Mouse (Mus musculus): ENCODE measurements around the gene Nup214.
"Not testable (repeated sequence)": the region's sequence is repeated elsewhere in the genome, so short reads cannot be mapped to it uniquely, and the experiment has no call there.

The Nup214 gene

DNA sequence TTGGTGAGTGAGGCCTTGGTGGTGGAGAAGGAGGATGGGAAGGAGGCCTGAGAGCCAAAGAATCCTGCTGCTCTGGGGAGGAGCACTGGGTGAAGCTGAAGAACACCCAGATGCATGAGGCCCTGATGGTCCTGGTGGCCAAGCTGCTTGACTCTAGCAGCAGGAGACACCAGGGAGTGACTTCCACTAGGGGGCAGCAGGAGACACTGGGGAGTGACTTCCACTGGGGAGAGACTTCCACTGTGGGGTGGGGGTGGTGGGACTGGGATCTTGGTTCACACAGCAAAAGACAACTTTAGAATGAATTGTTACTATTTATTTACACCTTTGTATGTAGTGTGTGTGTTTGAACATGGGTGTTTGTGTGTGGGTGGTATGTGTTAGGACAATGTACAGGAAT lies 9.1 kb upstream of the Nup214 start:
- DNase-seq: no peak

DNA sequence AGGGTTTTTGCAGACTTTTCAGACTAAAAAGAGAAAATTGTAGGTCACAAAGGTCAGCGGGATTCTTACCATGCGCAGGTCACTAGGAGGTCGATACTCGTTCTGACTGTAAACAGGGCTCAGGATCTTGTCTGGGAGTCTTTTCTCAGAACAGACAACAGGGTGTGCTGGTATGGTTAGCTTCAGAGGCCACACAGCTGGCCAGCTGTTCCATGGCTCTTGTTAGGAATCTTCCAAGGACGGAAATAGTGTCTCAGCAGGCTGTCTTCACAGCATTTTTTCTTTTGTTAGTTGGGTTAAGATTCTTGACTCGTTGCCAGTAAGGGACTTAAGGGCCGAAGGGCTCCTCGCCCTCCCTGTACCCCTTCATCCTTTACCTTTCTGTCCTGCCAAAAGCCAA lies 7.4 kb upstream of the Nup214 start:
- DNase-seq: no peak

DNA sequence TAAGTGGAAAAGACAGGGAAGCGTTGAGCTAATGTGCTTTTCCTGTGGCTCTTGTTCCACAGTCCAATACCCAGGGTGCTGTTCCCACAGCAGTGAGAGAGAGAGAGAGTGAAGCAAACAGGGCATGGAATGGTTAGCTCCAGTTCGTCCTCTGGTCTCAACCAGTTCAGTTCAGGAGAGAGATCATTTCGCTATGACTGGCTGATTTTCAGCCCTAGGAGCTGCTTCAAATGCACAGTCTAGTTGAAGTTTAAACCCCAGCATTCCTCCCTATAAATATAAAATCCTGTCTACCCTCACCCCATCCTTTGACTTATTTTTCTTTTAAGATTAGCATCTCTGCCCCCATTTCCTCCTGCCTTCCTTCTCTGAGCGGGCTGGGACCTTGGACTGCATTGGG lies 1.6 kb upstream of the Nup214 start:
- no peak for DNase-seq

DNA sequence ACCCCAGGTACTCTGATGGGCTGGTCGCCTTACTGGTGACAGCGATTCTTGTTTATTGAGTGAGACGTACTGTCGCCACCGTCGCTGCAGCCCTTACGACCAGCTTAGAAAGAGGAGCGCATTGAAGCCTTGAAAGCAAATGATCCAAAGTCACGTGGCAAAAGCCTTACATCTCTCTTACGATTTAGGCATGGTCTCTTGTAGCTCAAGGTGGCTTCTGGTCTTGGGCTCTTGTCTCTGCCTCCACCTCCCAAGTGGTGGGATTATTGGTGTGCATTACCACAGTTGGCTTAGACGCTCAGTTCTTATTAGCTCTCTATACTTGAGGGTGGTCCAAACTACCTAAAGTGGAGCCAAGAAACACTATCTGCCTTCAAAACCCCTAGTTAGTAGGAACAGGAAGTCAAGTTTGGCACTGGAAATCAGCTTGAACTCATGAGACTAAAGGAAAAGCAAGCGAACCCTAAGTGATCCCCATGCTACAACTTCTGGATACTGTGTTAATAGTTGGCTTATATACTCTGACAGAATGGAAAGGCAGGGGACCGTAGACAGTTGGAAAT lies 654 bp downstream of the Nup214 start:
- DNase-seq: no peak

DNA sequence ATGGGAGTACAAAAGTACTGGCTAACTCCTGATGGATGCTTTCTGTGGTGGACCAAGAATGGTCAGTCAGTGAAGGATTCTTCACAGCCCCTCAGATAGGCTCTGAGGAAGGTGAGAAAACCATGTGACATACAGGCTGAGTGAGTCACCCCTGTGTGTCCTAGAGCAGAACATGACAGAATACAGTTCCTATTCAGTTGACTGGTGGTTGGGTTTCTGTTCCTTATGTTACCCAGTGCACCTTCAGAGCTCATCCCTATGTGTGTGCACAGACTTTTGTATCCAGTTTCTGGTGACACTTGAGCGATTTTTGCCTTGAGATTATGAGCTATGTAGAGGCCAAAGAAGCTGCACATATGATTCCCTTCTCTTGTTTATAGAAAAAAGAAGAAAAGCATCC lies 13.5 kb downstream of the Nup214 start:
- no peak for DNase-seq

DNA sequence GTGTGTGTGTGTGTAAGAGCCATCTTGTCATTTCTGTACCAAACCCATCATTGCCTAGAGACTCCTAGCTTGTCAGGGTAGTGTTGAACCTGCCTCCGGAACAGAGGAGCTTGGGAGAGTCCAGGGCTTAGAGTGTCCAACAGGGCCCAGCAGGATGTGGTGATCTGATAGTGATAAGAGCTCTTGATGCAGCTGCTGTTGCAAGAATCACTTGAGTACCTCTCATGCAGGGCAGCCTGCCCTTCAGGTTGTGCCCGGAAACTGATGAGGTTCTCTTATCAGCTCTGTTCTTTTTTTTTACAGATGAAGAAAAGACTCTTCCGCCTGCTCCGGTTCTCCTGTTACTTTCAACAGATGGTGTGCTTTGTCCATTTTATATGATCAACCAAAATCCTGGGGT lies 16.7 kb downstream of the Nup214 start:
- no peak for DNase-seq

DNA sequence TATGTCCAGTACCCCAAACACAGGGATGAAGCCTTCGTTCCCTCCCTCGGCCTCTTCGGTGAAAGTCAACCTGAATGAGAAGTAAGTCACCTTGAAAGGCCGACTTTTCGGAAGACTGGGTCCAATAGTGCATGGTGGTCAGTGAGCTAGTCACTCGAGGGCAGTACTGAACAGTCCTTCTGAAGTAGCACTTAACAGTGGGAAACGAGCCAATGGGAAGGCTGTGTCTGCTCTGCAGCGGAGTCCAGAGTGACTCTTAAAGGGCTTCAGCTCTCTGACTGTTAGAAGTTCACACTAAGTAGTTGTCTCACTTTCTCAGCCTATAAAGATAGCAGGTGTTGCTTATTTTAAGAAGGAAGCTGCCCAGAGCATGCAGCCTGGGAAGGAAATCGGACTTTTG lies 20.7 kb downstream of the Nup214 start:
- no peak for DNase-seq

DNA sequence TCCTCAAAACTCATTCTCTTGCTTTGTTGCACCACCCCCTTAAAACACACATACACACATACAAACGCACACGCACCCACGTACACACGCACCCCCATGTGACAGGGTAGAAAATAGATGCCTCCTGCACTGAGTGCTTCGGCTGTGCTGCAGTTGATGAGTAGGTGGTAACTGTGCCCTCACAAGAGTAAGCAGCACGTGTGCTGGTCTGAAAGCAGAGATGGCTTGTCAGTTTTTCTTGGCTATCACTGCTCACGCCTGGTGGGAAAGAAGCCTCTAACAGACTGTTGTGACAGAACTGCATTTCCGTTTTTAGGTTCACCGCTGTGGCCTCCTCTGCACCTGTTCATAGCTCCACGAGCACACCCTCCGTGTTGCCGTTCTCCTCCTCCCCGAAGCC lies 21.8 kb downstream of the Nup214 start:
- no peak for DNase-seq

DNA sequence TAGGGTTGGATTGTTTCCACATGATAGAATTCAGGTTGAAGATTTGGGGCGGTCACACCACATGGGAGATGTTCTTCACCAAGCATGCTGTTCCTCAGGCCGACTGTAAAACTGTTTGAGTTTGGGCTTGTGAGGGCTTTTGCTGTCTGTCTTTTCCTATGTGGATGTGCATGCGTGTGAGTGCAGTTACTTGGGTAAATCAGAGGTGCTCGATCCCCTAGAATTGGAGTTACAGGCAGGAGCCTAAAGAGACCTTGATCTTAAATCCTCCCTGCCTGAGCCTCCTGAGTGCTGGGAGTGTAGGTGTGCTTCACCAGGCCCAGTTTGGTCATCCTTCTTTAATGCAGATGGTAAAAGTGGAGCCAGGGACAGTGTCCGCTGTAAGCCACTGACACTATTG lies 23.3 kb downstream of the Nup214 start:
- no peak for DNase-seq

DNA sequence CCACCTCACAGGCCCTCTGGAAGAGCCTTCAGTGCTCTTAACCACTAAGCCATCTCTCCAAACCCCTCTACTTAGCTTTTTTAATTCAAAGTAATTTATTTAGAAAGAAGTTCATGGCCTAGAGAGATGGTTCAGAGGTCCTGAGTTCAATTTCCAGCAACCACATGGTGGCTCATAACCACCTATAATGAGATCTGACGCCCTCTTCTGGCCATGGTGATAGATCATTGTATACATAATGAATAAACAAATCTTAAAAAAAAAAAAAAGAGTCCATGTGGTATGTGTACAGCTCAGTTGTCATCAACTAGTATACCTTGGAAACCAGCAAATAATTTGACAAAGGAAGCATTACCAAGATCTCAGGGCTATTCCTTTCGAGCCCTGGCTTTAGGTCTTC lies 24.2 kb downstream of the Nup214 start:
- DNase-seq: no peak

DNA sequence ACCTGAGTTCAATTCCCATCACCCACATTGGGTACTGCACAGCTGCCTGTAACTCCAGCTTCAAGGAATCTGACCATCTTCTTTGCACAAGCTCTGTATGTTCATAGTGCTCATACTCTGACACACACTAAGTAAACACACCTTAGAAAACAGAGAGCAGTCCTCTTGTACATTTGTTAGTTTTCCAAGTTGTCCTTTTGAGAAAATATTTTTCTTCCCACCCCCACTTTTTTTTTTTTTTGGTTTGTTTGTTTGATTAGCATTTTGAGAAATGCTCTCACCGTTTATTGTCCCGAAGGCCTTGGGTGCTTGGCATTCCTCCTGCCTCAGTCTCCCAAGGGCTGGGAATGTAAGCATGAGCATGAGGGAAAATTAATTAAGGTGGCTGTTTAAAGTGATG lies 34.1 kb downstream of the Nup214 start:
- DNase-seq: no peak

DNA sequence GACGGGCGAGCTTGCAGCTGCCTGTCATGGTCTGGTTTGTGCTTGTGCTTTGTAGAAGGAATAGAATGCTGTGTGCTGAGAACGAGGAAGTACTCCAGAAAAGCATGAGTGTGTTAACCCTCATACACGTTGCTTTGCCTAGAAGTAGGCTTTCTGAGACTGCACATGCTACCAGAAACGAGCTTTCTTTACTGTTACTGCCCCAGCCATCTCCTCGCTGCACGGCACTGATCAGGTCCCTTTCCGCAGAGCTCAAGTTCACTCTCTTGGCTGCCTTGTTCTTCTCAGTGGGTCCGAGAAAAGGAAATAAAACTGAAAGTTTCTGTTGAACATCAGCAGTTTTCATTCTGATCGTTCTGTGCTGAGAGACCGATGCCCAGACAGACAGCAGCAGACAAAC lies 34.5 kb downstream of the Nup214 start:
- DNase-seq: no peak

DNA sequence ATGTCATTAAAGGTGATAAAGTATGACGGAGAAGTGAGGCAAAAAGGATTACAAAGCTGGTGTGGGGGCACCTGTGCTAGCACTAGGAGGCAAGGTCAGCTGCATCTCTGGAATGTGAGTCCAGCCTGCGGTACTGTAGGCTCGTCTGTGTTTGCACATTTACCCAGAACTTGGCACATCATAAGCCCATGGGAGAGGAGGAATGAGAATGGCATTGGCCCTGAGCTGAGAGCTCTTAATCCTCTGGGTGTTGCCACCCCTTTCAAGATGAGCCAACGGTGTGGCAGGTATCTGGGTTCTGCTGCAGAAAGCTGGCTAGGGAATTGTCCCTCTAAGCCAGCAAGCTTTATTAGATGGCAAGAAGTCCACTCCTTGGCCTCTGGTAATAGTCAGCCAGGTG lies 45.5 kb downstream of the Nup214 start:
- DNase-seq: no peak

DNA sequence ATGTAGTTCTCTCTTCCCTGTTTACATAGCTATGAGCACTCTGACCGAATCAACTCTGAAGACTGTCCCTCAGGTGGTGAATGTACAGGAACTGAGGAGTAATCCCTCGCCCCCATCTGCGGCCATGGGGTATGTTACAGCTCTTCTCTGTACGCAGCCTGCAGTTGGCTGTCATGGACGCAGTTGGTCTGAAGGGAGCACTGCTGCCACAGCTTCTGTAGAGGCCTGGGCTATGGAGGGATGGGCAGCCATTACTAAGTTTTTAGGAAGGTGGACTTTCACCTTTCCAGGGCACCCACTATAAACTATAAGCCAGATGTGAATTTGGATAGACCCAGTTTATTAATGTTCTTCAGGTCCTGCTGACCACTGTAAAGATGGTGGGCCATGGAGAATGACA lies 46.0 kb downstream of the Nup214 start:
- no peak for DNase-seq

DNA sequence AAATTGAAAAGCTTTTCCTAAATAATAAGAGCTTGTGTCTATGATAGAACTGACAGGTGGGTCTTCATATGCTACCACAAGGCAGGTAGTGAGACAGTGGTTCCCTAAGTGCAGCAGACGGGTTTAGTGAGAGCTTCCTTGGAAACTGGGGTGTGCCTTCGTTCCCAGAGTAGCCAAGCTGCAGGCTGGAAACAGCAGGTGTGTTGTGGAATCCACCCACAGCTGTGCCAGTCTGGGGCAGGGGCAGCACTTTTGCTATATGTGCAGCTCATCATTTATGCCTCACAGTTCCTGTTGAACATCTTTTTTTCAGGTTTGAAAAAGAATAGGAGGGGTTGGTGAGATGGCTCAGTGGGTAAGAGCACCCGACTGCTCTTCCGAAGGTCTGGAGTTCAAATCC lies 50.1 kb downstream of the Nup214 start:
- DNase-seq: no peak

DNA sequence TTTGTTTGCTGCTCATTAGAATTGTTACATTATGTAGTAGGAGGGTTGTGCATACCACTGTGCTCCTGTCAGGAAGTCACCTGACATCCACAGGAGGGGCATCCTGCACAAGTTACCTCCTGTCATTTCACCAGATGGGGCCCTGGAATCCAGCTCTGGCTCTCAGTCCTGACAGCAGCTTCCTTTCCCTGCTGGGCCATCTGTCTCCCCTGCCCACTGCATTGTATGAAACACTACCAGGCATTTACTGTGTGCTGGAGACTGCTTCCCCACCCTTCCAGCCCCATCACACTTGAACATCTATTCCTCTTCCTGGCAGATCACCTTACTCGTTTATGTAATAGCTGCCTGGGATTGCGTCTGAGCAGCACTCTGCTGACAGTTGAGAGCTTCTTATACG lies 55.4 kb downstream of the Nup214 start:
- peak; percentile 35 for DNase-seq

DNA sequence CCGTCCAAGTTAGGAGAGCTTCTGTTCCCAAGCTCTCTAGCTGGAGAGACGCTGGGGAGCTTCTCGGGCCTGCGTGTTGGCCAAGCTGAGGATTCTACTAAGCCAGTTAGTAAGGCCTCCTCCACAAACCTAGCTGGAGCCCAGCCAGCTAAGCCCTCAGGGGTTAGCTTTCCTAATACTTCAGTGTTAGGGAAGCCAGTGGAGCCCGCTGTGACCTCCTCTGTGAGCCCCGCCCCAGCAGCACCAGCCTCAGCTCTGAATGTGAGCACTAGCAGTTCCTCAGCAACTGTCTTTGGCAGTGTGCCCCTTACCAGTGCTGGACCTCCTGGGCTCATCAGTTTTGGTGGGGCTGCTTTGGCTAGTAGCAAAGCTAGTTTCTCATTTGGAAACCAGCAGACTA lies 59.2 kb downstream of the Nup214 start:
- no peak for DNase-seq

DNA sequence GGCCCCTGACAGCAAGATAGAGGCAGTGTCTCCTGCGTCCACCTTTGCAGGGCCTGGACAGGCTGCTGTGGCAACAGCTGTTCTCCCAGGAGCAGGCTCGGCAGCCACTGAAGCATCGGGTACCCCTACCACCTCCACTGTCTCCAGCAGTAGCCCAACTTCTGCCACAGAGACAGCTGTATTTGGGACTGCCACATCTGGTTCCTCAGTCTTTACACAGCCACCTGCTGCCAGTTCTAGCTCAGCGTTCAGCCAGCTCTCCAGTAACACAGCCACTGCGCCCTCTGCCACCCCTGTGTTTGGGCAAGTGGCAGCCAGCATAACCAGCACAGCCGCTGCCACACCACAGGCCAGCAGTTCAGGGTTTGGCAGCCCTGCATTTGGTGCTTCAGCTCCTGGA lies 60.0 kb downstream of the Nup214 start:
- DNase-seq: no peak

DNA sequence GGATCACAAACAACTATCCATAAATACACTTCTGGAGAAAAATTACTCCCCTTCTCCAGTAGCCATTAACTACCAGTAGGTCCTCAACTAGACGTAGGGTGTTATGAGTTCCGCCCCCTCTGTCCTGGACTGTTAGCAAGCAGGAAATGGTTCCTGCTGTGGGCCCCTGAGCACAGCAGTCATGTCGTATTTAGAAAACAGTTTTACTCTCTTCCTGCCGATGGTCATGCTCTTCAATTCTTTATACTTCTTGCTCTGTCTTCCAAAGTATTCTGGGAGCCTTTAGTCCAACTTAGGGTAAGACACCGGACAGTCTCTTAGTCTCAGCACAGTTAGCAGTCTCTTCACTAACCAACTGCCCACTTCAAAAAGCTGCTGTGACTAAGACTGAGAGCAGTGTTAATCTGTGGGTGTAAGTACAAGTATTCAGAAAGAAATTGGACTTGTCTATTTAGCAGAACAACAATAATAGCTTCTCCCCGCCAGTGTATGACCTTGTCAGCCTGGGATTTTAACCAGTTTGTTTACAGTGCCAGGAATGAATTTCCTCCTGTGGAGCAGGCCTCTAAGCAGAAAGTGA lies 63.1 kb downstream of the Nup214 start:
- DNase-seq: no peak

DNA sequence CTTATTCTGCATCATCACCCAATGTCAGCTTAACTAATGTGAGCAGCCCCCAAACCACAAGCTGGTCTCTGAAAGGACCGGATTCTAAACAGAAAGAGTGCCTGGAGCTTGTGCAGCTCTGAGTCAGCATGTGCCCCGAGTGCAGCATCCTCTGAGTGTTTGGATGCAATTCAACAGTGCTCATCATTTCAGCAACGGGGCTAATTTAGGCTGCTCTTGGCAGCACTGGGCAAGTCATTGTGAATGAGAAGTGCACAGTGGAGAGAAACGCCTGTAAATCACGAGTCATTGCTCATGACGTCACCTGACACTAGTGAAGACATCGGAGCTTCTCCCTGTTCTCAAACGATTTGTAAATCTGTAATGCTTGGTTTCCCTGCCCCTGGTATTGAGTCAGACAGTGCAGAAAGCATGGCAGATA lies 64.4 kb downstream of the Nup214 start:
- DNase-seq: peak; percentile 41

DNA sequence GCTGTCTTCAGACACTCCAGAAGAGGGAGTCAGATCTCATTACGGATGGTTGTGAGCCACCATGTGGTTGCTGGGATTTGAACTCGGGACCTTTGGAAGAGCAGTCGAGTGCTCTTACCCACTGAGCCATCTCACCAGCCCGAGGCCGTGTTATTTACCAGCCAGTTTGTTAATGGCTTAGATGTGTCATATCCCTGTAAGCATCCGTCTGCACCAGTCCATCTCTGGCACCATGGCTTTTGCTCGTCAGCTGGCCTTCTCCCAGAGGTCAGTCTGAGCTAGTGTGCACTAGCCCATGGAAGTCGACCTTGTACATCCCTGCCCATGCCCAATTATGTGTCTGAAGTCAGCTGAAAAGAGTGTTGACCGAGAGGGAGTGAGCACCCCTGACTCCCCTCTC lies 66.4 kb downstream of the Nup214 start:
- not testable (repeated sequence) for DNase-seq

DNA sequence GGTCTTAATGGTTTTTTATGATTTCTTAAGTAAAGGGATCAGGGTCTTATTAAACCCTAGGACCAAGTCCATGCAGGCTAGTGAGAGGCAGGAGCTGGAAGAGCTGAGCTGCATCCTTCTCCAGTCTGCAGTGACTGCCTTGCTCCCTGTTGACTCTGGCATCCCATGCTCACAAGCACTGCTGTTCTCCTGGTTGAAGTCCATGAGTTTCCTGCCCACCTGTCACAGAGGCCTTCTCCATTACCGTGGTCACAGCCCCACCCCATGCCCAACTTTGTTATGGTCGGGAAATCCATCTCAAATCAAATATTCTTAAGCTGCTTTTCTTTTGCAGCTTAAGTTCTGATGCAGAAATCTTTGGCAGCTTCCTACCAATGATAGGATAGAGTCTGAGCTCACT lies 66.9 kb downstream of the Nup214 start:
- DNase-seq: no peak

DNA sequence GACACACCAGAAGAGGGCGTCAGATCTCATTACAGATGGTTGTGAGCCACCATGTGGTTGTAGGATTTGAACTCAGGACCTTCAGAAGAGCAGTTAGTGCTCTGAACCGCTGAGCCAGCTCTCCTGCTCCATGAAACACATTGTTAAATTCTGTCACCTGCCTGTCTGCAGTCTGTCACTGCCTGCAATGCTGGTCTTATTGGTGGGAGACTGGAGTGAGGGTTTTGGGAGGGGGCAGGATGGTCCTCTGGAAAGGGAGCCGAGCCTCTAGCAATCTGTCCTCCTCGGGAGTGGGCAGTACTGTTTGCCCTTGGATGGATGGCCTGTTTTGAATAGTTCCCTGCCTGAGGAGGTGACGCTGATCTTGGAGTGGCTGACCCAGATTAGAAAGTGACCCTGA lies 69.6 kb downstream of the Nup214 start:
- DNase-seq: no peak

DNA sequence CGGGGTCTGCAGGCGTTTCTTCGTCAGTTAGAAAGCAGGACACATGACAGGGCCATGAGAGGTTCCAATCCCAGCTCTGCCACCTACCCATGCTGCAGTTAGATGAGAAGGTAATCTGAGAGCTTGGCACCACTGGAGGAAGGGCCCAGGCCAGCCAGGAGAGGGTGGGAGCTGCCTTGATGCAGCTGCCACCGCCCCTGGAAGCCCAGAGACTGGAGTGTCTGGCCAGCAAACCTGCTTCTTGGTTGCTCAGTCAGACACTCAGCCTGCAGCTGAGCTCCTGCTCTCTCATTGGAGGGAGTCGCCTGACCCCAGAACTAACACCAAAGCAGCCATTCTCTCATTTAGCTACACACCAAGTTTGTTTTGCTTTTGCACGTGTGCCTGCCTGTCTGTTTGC lies 71.1 kb downstream of the Nup214 start:
- DNase-seq: no peak

DNA sequence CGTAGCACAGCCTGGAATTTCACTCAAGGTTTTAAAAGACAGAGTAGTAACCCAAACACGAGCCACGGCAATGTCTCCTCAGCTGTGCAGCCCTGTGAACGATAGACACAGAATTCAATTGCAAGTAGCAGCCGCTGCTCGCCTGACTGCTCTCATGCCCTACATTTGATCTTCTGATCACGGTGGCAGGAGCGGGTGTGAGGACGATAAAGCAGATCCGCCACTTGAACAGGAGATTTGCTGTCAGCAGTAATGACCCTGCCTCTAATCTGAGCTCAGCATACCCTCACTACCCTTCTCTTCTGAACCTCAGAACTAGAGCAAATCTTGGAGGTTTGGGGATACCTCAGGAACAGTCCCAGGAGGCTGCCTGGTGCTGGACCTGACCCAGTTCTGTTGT lies 71.8 kb downstream of the Nup214 start:
- no peak for DNase-seq

DNA sequence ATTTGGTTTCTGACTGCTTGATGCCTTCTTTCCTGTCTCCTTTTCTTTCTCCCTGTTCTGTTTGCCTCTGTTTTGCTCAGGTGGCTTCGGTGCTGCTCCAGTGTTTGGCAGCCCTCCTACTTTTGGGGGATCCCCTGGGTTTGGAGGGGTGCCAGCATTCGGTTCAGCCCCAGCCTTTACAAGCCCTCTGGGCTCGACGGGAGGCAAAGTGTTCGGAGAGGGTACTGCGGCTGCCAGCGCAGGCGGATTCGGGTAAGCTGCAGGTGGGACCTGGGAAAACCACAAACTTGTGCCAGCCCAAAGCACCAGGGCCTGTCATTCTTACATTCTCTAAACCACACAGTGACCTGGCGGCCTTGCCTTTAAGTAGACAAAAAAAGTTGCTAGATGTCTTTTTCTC lies 73.1 kb downstream of the Nup214 start:
- no peak for DNase-seq
